Mouse (Mus musculus): ENCODE results near the gene Etnk1.

DNA sequence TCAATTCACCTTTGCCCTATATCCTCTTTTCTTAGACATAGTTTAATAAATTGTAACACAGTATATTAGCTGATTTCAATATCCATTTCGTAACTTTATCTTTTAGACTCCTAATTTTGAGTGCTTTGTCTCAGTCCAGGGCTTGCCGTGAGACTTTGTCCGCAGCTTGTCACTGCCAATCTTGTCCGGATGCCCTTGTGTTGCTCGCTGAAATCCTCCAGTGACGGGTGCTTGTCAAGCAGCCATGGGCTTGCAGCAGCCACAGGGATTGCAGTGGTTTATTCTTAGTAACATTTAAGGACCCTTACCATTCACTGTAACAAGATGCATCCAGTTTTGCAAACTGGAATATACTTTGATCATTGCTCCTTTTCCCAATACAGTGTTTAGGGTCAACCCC is 26.6 kb downstream of the Etnk1 start:
- TF ChIP-seq POLR2A (IDR thresholded peaks at IDR 0.05; ENCODE audit: low read depth, low read length) (no peak), CTCF (conservative IDR thresholded peaks at IDR 0.05; ENCODE audit: insufficient read depth, insufficient read length, low read depth, low read length) (no peak)
